Mouse (Mus musculus) lung, postnatal 0 days (tissue): ENCODE data around the gene Stx8. TPM values are rescaled to one million over a fixed set of nuclear protein-coding genes. Genes with fewer than 3 reads are reported as not detected.

ENCODE experiments used
- ATAC-seq: fragments of 200-750 bp; cut with Nextera tagmentation; 2 replicates; pipeline ENCODE4 v1.8.0; 2017; ENCODE audit warnings: moderate library complexity
- DNase-seq: peaks from one replicate; pipeline ENCODE4 v3.0.0-alpha.2; 2016; ENCODE audit warnings: low spot score
- H3K27ac ChIP-seq: fragments of 300-500 bp; sonication (generic); 2 replicates; pipeline ENCODE4 v1.5.1; 2014; ENCODE audit warnings: antibody characterized with exemption, mild to moderate bottlenecking, low read length, mixed read lengths
- H3K27me3 ChIP-seq: fragments of 300-500 bp; sonication (generic); replicated peaks from 2 replicates; pipeline ENCODE4 v1.6.1; 2014; ENCODE audit warnings: low read length, mixed read lengths; ENCODE audit not compliant: insufficient read depth
- H3K36me3 ChIP-seq: fragments of 300-500 bp; sonication (generic); 2 replicates; pipeline ENCODE4 v1.6.1; 2014; ENCODE audit warnings: low read length, mixed read lengths; ENCODE audit not compliant: insufficient read depth
- H3K4me1 ChIP-seq: fragments of 300-500 bp; sonication (generic); 2 replicates; pipeline ENCODE4 v1.6.1; 2014; ENCODE audit warnings: antibody characterized with exemption, low read depth, low read length, mixed read lengths; ENCODE audit not compliant: insufficient read depth
- H3K4me2 ChIP-seq: fragments of 300-500 bp; sonication (generic); replicated peaks from 2 replicates; pipeline ENCODE4 v1.6.1; 2014; ENCODE audit warnings: low read depth, mild to moderate bottlenecking, low read length, moderate library complexity, mixed read lengths
- H3K4me3 ChIP-seq: fragments of 300-500 bp; sonication (generic); 2 replicates; pipeline ENCODE4 v1.5.1; 2014; ENCODE audit warnings: low read depth, low read length
- H3K9ac ChIP-seq: fragments of 300-500 bp; sonication (generic); replicated peaks from 2 replicates; pipeline ENCODE4 v1.6.1; 2014; ENCODE audit warnings: low read depth, mild to moderate bottlenecking
- H3K9me3 ChIP-seq: fragments of 300-500 bp; sonication (generic); 2 replicates; pipeline ENCODE4 v1.6.1; 2016; ENCODE audit warnings: low read length, mixed read lengths
- CTCF ChIP-seq: IDR thresholded peaks from 2 replicates; pipeline ENCODE4 v1.5.1; 2016; ENCODE audit warnings: antibody characterized with exemption, mild to moderate bottlenecking
- EP300 ChIP-seq: IDR thresholded peaks from 2 replicates; pipeline ENCODE4 v1.6.1; 2016; ENCODE audit warnings: antibody characterized with exemption, mild to moderate bottlenecking, control low read depth
- WGBS: fragments of 180-500 bp; shearing (Covaris S2); extraction: QIAGEN DNeasy Blood & Tissue Kit; methylation state at CpG from one replicate; pipeline ENCODE4 v1.1.7; 2014; 5-methylcytosine and 5-hydroxymethylcytosine counted together
- polyA plus RNA-seq: library from polyadenylated mRNA; unstranded; fragments of >200 nt; fragmentation: Nextera tagmentation; extraction: Ambion mirVana; gene quantifications from 2 replicates; pipeline ENCODE4 v1.2.1, GENCODE M21; 2015

The Stx8 gene
- polyA plus RNA-seq, 1 experiment from 2014 or later, result 72.5 TPM

GRCm38 (mm10) chr11:68210714-68211113 lies 244.7 kb downstream of the Stx8 start:
- no peak for ATAC-seq
- peaks cover 15% of the 10 kb centered on the region; the same call in 1 of the 2 replicates for H3K4me1 ChIP-seq

GRCm38 (mm10) chr11:68211924-68212578 lies 246.1 kb downstream of the Stx8 start:
- no peak for TF ChIP-seq EP300
- TF ChIP-seq CTCF, result peak; percentile 78
- 31% methylated on average over 8 of the region's 8 CpGs for WGBS
- H3K9ac ChIP-seq, result no peak overlapping the region
- no peaks in the 10 kb centered on the region for H3K27me3 ChIP-seq
- no peaks in the 10 kb centered on the region for H3K36me3 ChIP-seq
- H3K4me1 ChIP-seq, result peaks cover 15% of the 10 kb centered on the region
- ATAC-seq (peak; percentile 63), DNase-seq (peak; percentile 80)
- no peaks in the 10 kb centered on the region for H3K9me3 ChIP-seq
- H3K4me2 ChIP-seq, result no peak overlapping the region
- H3K4me3 ChIP-seq, result no peak overlapping the region
- 0 out of 2 replicates have a peak overlapping the region, but pooled peaks have one; percentile 54 for H3K27ac ChIP-seq

More at GRCm38 (mm10) chr11:68210714-68211113, 244.7 kb downstream of the Stx8 start:
- no peak for TF ChIP-seq CTCF
- no peaks in the 10 kb centered on the region for H3K9me3 ChIP-seq
- 93% methylated on average over 5 of the region's 5 CpGs for WGBS
- H3K9ac ChIP-seq, result no peak overlapping the region
- no peak overlapping the region for H3K4me2 ChIP-seq
- no peaks in the 10 kb centered on the region for H3K36me3 ChIP-seq
- no peak for DNase-seq
- no peak overlapping the region for H3K4me3 ChIP-seq
- no peak overlapping the region; the same call in 1 of the 2 replicates for H3K27ac ChIP-seq
- no peaks in the 10 kb centered on the region for H3K27me3 ChIP-seq

- no peaks in the 10 kb centered on the region for H3K9me3 ChIP-seq
- no peak for TF ChIP-seq EP300
- TF ChIP-seq CTCF, result no peak
- DNase-seq, result peak; percentile 55
- no peak overlapping the region for H3K9ac ChIP-seq
- 55% methylated on average over 3 of the region's 3 CpGs for WGBS
- no peak overlapping the region for H3K4me3 ChIP-seq
- H3K4me2 ChIP-seq, result no peak overlapping the region
- no peak for ATAC-seq
- H3K36me3 ChIP-seq, result no peaks in the 10 kb centered on the region
- H3K27me3 ChIP-seq, result no peaks in the 10 kb centered on the region
- peaks cover 14% of the 10 kb centered on the region for H3K4me1 ChIP-seq
- no peak overlapping the region for H3K27ac ChIP-seq
Observed at GRCm38 (mm10) chr11:68213896-68214295, 247.9 kb downstream of the Stx8 start.

GRCm38 (mm10) chr11:68214496-68215205 lies 248.7 kb downstream of the Stx8 start:
- no peaks in the 10 kb centered on the region for H3K9me3 ChIP-seq
- 55% methylated on average over 9 of the region's 9 CpGs for WGBS
- no peak overlapping the region for H3K9ac ChIP-seq
- no peaks in the 10 kb centered on the region for H3K36me3 ChIP-seq
- ATAC-seq (no peak), DNase-seq (no peak)
- TF ChIP-seq EP300 (no peak), CTCF (no peak)
- no peak overlapping the region for H3K4me3 ChIP-seq
- no peak overlapping the region for H3K4me2 ChIP-seq
- H3K4me1 ChIP-seq, result peaks cover 12% of the 10 kb centered on the region
- no peaks in the 10 kb centered on the region for H3K27me3 ChIP-seq
- H3K27ac ChIP-seq, result no peak overlapping the region

GRCm38 (mm10) chr11:68215206-68215912 lies 249.4 kb downstream of the Stx8 start:
- Histone ChIP-seq H3K4me3 (no peak overlapping the region), H3K36me3 (no peaks in the 10 kb centered on the region), H3K9me3 (no peaks in the 10 kb centered on the region), H3K4me2 (no peak overlapping the region), H3K9ac (no peak overlapping the region), H3K4me1 (peaks cover 12% of the 10 kb centered on the region), H3K27ac (no peak overlapping the region), H3K27me3 (no peaks in the 10 kb centered on the region)
- 27% methylated on average over 6 of the region's 6 CpGs for whole genome bisulfite sequencing
- no peak for TF ChIP-seq EP300
- no peak for TF ChIP-seq CTCF
- DNase-seq (peak; percentile 75), ATAC-seq (peak; percentile 65)

GRCm38 (mm10) chr11:68216041-68216440 lies 250.0 kb downstream of the Stx8 start:
- ATAC-seq (no peak), DNase-seq (no peak)
- H3K4me3 ChIP-seq, result no peak overlapping the region
- no peak overlapping the region for H3K27ac ChIP-seq
- WGBS, result 70% methylated on average over 11 of the region's 11 CpGs
- H3K4me2 ChIP-seq, result no peak overlapping the region
- TF ChIP-seq CTCF (no peak), EP300 (no peak)
- H3K9ac ChIP-seq, result no peak overlapping the region
- H3K4me1 ChIP-seq, result peaks cover 12% of the 10 kb centered on the region
- H3K36me3 ChIP-seq, result no peaks in the 10 kb centered on the region
- no peaks in the 10 kb centered on the region for H3K27me3 ChIP-seq
- H3K9me3 ChIP-seq, result no peaks in the 10 kb centered on the region
